Mouse (Mus musculus) liver, postnatal 0 days (tissue): Measurements from ENCODE around the gene Ank.

ENCODE experiments used
- CTCF ChIP-seq: sonication (generic); IDR thresholded peaks from 2 replicates; pipeline ENCODE4 v1.5.1; 2016; ENCODE audit warnings: antibody characterized with exemption, low read depth
- EP300 ChIP-seq: IDR thresholded peaks from 2 replicates; pipeline ENCODE4 v1.6.1; 2016; ENCODE audit warnings: antibody characterized with exemption, low read depth, mild to moderate bottlenecking

DNA sequence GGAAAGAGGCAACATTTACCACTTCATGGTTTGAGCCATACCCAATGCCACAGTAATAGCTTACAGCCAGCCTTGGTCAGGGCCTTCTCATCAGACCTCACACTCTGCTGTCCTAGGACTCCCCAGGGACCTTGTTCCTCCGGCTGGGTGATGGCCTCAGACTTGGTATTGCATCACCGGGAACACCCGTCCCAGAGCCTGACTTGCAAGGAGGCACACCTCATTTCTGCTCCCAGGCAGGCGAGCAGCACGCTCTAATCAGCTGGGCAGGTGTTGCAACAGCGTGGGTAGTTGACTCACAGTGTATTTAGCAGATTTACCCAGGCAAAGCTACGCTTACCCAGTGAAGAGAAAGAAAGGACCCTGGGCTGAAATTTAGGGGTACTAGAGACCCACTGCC is 11.2 kb downstream of the Ank start:
- TF ChIP-seq CTCF (no peak), EP300 (no peak)
